Mouse (Mus musculus) C2C12 (cell line): Measurements from ENCODE around the gene Padi6. TPM values are rescaled to one million over a fixed set of nuclear protein-coding genes. Genes with fewer than 3 reads are reported as not detected.

Source experiments
- H3K27me3 ChIP-seq: one replicate; pipeline ENCODE4 v1.6.1; 2011; ENCODE audit not compliant: control insufficient read depth, insufficient read depth, insufficient read length
- H3K36me3 ChIP-seq: one replicate; pipeline ENCODE4 v1.6.1; 2011; ENCODE audit not compliant: control insufficient read depth, insufficient read depth
- H3K4me3 ChIP-seq: one replicate; pipeline ENCODE4 v1.5.1; 2011; ENCODE audit warnings: mild to moderate bottlenecking, control low read depth; ENCODE audit not compliant: poor library complexity, insufficient read depth, severe bottlenecking
- H3K79me2 ChIP-seq: one replicate; pipeline ENCODE4 v1.6.1; 2011; ENCODE audit not compliant: control insufficient read depth, insufficient read depth
- H3K79me3 ChIP-seq: one replicate; pipeline ENCODE4 v1.6.1; 2011; ENCODE audit warnings: low read depth, control low read depth
- H3ac ChIP-seq: one replicate; pipeline ENCODE3; 2011; ENCODE audit warnings: low read depth; ENCODE audit not compliant: control insufficient read depth, insufficient read length
- CEBPB ChIP-seq: IDR thresholded peaks from one replicate; pipeline ENCODE4 v1.6.1; 2011; ENCODE audit warnings: low read depth, mild to moderate bottlenecking, control low read depth, moderate library complexity
- CTCF ChIP-seq: IDR thresholded peaks from one replicate; pipeline ENCODE4 v1.5.1; 2011; ENCODE audit not compliant: control insufficient read depth, insufficient read depth, insufficient read length
- FOSL1 ChIP-seq: IDR thresholded peaks from one replicate; pipeline ENCODE4 v1.8.0; 2011; ENCODE audit warnings: mild to moderate bottlenecking, low read length; ENCODE audit not compliant: poor library complexity, insufficient read depth, severe bottlenecking
- MAX ChIP-seq: IDR thresholded peaks from one replicate; pipeline ENCODE4 v1.6.1; 2011; ENCODE audit warnings: mild to moderate bottlenecking, control low read depth
- MYOD1 ChIP-seq: IDR thresholded peaks from one replicate; pipeline ENCODE4 v1.6.1; 2011; ENCODE audit warnings: low read depth; ENCODE audit not compliant: control insufficient read depth, insufficient read length
- MYOG ChIP-seq: IDR thresholded peaks from one replicate; pipeline ENCODE4 v1.6.1; 2011; ENCODE audit not compliant: control insufficient read depth, insufficient read length; ENCODE audit errors: extremely low read depth
- USF1 ChIP-seq: IDR thresholded peaks from one replicate; pipeline ENCODE4 v1.6.1; 2011; ENCODE audit warnings: low read depth, mild to moderate bottlenecking, control low read depth, moderate library complexity
- microRNA-seq: library from miRNA; unstranded; fragments of <30 nt; microRNA quantifications from one replicate; pipeline ENCODE4, GENCODE M21; 2019; ENCODE audit warnings: borderline microRNAs expressed
- polyA plus RNA-seq: library from polyadenylated mRNA; unstranded; fragments of >200 nt; fragmentation: generic; extraction: Trizol; gene quantifications from one replicate; pipeline ENCODE4 v1.2.1, GENCODE M21; 2012; ENCODE audit warnings: missing spikeins

Gene Padi6
- polyA plus RNA-seq, 1 experiment, result not detected

- Histone ChIP-seq H3ac (no peak overlapping the region), H3K27me3 (no peaks in the 10 kb centered on the region), H3K36me3 (no peaks in the 10 kb centered on the region), H3K79me2 (no peaks in the 10 kb centered on the region), H3K79me3 (no peaks in the 10 kb centered on the region), H3K4me3 (no peak overlapping the region)
- no peak for TF ChIP-seq CEBPB
- no peak for TF ChIP-seq MAX
- TF ChIP-seq MYOD1, result no peak
- TF ChIP-seq USF1, result no peak
- no peak for TF ChIP-seq CTCF
- TF ChIP-seq FOSL1, result no peak
- TF ChIP-seq MYOG, result no peak
Observed at GRCm38 (mm10) chr4:140684141-140684871, 58.1 kb downstream of the Padi6 start.

- Histone ChIP-seq H3K27me3 (no peaks in the 10 kb centered on the region), H3ac (no peak overlapping the region), H3K4me3 (no peak overlapping the region), H3K79me3 (no peaks in the 10 kb centered on the region), H3K79me2 (no peaks in the 10 kb centered on the region), H3K36me3 (no peaks in the 10 kb centered on the region)
- TF ChIP-seq CEBPB, result no peak
- TF ChIP-seq FOSL1, result no peak
Observed at GRCm38 (mm10) chr4:140683608-140684007, 58.8 kb downstream of the Padi6 start.

- Histone ChIP-seq H3K79me2 (no peaks in the 10 kb centered on the region), H3K36me3 (no peaks in the 10 kb centered on the region), H3ac (no peak overlapping the region), H3K4me3 (no peak overlapping the region), H3K79me3 (no peaks in the 10 kb centered on the region), H3K27me3 (no peaks in the 10 kb centered on the region)
- TF ChIP-seq MAX, result no peak
- TF ChIP-seq CTCF, result no peak
- TF ChIP-seq MYOG, result no peak
- no peak for TF ChIP-seq MYOD1
- no peak for TF ChIP-seq FOSL1
- TF ChIP-seq USF1, result no peak
- TF ChIP-seq CEBPB, result no peak
Observed at GRCm38 (mm10) chr4:140680731-140681397, 61.6 kb downstream of the Padi6 start.

- Histone ChIP-seq H3K4me3 (no peak overlapping the region), H3ac (peak overlapping the region; percentile 57), H3K79me3 (no peaks in the 10 kb centered on the region), H3K27me3 (no peaks in the 10 kb centered on the region), H3K36me3 (no peaks in the 10 kb centered on the region), H3K79me2 (no peaks in the 10 kb centered on the region)
- peak; percentile 53 for TF ChIP-seq CTCF
- no peak for TF ChIP-seq FOSL1
Observed at GRCm38 (mm10) chr4:140679723-140680380, 62.6 kb downstream of the Padi6 start.

- H3K27me3 ChIP-seq, result no peaks in the 10 kb centered on the region
- no peak overlapping the region for H3ac ChIP-seq
- no peaks in the 10 kb centered on the region for H3K36me3 ChIP-seq
- TF ChIP-seq FOSL1, result no peak
- TF ChIP-seq CTCF, result peak; percentile 81
- no peaks in the 10 kb centered on the region for H3K79me2 ChIP-seq
- H3K79me3 ChIP-seq, result no peaks in the 10 kb centered on the region
- no peak overlapping the region for H3K4me3 ChIP-seq
Observed at GRCm38 (mm10) chr4:140679038-140679437, 63.4 kb downstream of the Padi6 start.

Small RNAs within 50 kb of the gene (microRNA-seq; reads per million reads assigned to microRNA genes)
- gene Gm23045 (not detected), gene Gm25951 (not detected)

Other genes with a start within 250 kb of the Padi6 start
- 27.8 TPM for gene Arhgef10l, start 76.6 kb downstream of the Padi6 start, polyA plus RNA-seq
- gene Rcc2, start 42.1 kb downstream of the Padi6 start, polyA plus RNA-seq, result 213 TPM
- gene Padi4, start 31.6 kb upstream of the Padi6 start, polyA plus RNA-seq, result 0.02 TPM
- 1.1 TPM for gene Padi3, start 68.0 kb upstream of the Padi6 start, polyA plus RNA-seq
- 0.01 TPM for gene Padi1, start 103.1 kb upstream of the Padi6 start, polyA plus RNA-seq
- 2.1 TPM for gene Padi2, start 163.7 kb upstream of the Padi6 start, polyA plus RNA-seq
- 370 TPM for gene Sdhb, start 218.6 kb upstream of the Padi6 start, polyA plus RNA-seq
- gene Atp13a2, start 244.2 kb upstream of the Padi6 start, polyA plus RNA-seq, result 17.1 TPM